Mouse (Mus musculus) Patski (cell line): Measurements from ENCODE around the gene Uggt1. TPM values are rescaled to one million over a fixed set of nuclear protein-coding genes. Genes with fewer than 3 reads are reported as not detected.

Experiments used
- ATAC-seq: fragments of 100-300 bp; one replicate; pipeline ENCODE4 v1.8.0; 2021
- CTCF ChIA-PET: fragments of 350-600 bp; sonication (Branson Sonifier 250); formaldehyde crosslinking; loops from one replicate; lab custom pipeline; 2022; ENCODE audit warnings: inconsistent platforms; lab: Charles Lee
- POLR2A ChIA-PET: fragments of 350-600 bp; sonication (Branson Sonifier 250); formaldehyde crosslinking; loops from one replicate; lab custom pipeline; 2022; ENCODE audit warnings: antibody characterized with exemption, inconsistent platforms; lab: Charles Lee
- DNase-seq: peaks from one replicate; pipeline ENCODE4 v3.0.0-alpha.2; 2011; ENCODE audit warnings: low read depth, low spot score
- H3K27me3 ChIP-seq: fragments of 371-371 bp; one replicate; pipeline ENCODE4 v1.5.1; 2021
- CTCF ChIP-seq: fragments of 100-300 bp; IDR thresholded peaks from one replicate; pipeline ENCODE4 v1.5.1; 2021
- in situ Hi-C: fragments of 300-500 bp; cut with MboI; formaldehyde crosslinking; loops from 3 replicates; pipeline ENCODE4 v1.11.1; 2018; ENCODE audit warnings: low pct_unique_long_range_greater_than_20kb, mixed read lengths
- polyA plus RNA-seq: library from polyadenylated mRNA; unstranded; gene quantifications from one replicate; pipeline ENCODE4 v1.2.3, GENCODE M21; 2021

The Uggt1 gene
- polyA plus RNA-seq, 1 experiment from 2014 or later, result 77.3 TPM

- ChIA-PET CTCF (interaction anchor here (1.1 kb wide), 1 partner anchor 10 kb away, joined by 3 read pairs; no protein-coding TSS in a partner anchor), POLR2A (no interaction called here)
- H3K27me3 ChIP-seq, result no peaks in the 10 kb centered on the region
- no peak for DNase-seq
- TF ChIP-seq CTCF, result no peak
- ATAC-seq, result no peak
- in situ Hi-C loops, result loop anchor here (25.0 kb wide), 2 partner anchors 735 to 1410 kb away; no protein-coding TSS in a partner anchor
Observed at GRCm38 (mm10) chr1:36272546-36272945, 28.0 kb upstream of the Uggt1 start.

- in situ Hi-C loops, result loop anchor here (25.0 kb wide), 2 partner anchors 734 to 1409 kb away; no protein-coding TSS in a partner anchor
- DNase-seq (no peak), ATAC-seq (no peak)
- no peak for TF ChIP-seq CTCF
- H3K27me3 ChIP-seq, result no peaks in the 10 kb centered on the region
- ChIA-PET CTCF (interaction anchor here (1.3 kb wide), 1 partner anchor 27 kb away, joined by 4 read pairs; the partner anchor contains the start of gene Uggt1), POLR2A (no interaction called here)
Observed at GRCm38 (mm10) chr1:36271516-36272230, 27.2 kb upstream of the Uggt1 start.

- ATAC-seq (no peak), DNase-seq (no peak)
- in situ Hi-C loops, result loop anchor here (25.0 kb wide), 2 partner anchors 733 to 1408 kb away; no protein-coding TSS in a partner anchor
- no peaks in the 10 kb centered on the region for H3K27me3 ChIP-seq
- CTCF ChIA-PET, result interaction anchor here (1.3 kb wide), 1 partner anchor 26 kb away, joined by 4 read pairs; the partner anchor contains the start of gene Uggt1
- POLR2A ChIA-PET, result interaction anchor here (0.6 kb wide), 1 partner anchor 21 kb away, joined by 3 read pairs; no protein-coding TSS in a partner anchor
- no peak for TF ChIP-seq CTCF
Observed at GRCm38 (mm10) chr1:36270666-36271065, 26.1 kb upstream of the Uggt1 start.

GRCm38 (mm10) chr1:36269121-36269795 lies 24.7 kb upstream of the Uggt1 start:
- TF ChIP-seq CTCF, result no peak
- CTCF ChIA-PET, result interaction anchor here (1.2 kb wide), 1 partner anchor 9 kb away, joined by 3 read pairs; no protein-coding TSS in a partner anchor
- no peaks in the 10 kb centered on the region for H3K27me3 ChIP-seq
- no peak for ATAC-seq
- DNase-seq, result no peak
- POLR2A ChIA-PET, result no interaction called here
- in situ Hi-C loops, result loop anchor here (25.0 kb wide), 2 partner anchors 732 to 1407 kb away; no protein-coding TSS in a partner anchor

GRCm38 (mm10) chr1:36267595-36267994 lies 23.1 kb upstream of the Uggt1 start:
- CTCF ChIA-PET, result no interaction called here
- no peak for TF ChIP-seq CTCF

GRCm38 (mm10) chr1:36266293-36266692 lies 21.8 kb upstream of the Uggt1 start:
- ATAC-seq (no peak), DNase-seq (no peak)
- in situ Hi-C loops, result loop anchor here (25.0 kb wide), 2 partner anchors 729 to 1404 kb away; no protein-coding TSS in a partner anchor
- POLR2A ChIA-PET, result no interaction called here
- CTCF ChIA-PET, result no interaction called here
- TF ChIP-seq CTCF, result no peak
- H3K27me3 ChIP-seq, result no peaks in the 10 kb centered on the region

More at GRCm38 (mm10) chr1:36267595-36267994, 23.1 kb upstream of the Uggt1 start:
- POLR2A ChIA-PET, result no interaction called here
- in situ Hi-C loops, result loop anchor here (25.0 kb wide), 2 partner anchors 730 to 1405 kb away; no protein-coding TSS in a partner anchor
- DNase-seq, result no peak
- no peak for ATAC-seq
- no peaks in the 10 kb centered on the region for H3K27me3 ChIP-seq

- in situ Hi-C loops, result loop anchor here (25.0 kb wide), 2 partner anchors 727 to 1402 kb away; no protein-coding TSS in a partner anchor
- ATAC-seq (no peak), DNase-seq (no peak)
- H3K27me3 ChIP-seq, result no peaks in the 10 kb centered on the region
- ChIA-PET POLR2A (no interaction called here), CTCF (interaction anchor here (1.5 kb wide), 1 partner anchor 15 kb away, joined by 4 read pairs; no protein-coding TSS in a partner anchor)
- no peak for TF ChIP-seq CTCF
Observed at GRCm38 (mm10) chr1:36263833-36264488, 19.4 kb upstream of the Uggt1 start.

GRCm38 (mm10) chr1:36261708-36262504 lies 17.4 kb upstream of the Uggt1 start:
- in situ Hi-C loops, result loop anchor here (25.0 kb wide), 2 partner anchors 725 to 1400 kb away; no protein-coding TSS in a partner anchor
- CTCF ChIA-PET, result no interaction called here
- POLR2A ChIA-PET, result interaction anchor here (2.1 kb wide), 1 partner anchor 11 kb away, joined by 6 read pairs; no protein-coding TSS in a partner anchor
- TF ChIP-seq CTCF, result no peak
- DNase-seq (no peak), ATAC-seq (no peak)
- no peaks in the 10 kb centered on the region for H3K27me3 ChIP-seq

GRCm38 (mm10) chr1:36260418-36260817 lies 15.9 kb upstream of the Uggt1 start:
- DNase-seq, result no peak

More at GRCm38 (mm10) chr1:36260418-36260817, 15.9 kb upstream of the Uggt1 start:
- no peaks in the 10 kb centered on the region for H3K27me3 ChIP-seq
- TF ChIP-seq CTCF, result no peak
- ATAC-seq, result no peak
- ChIA-PET CTCF (interaction anchor here (0.9 kb wide), 1 partner anchor 14 kb away, joined by 3 read pairs; the partner anchor contains the start of gene Neurl3), POLR2A (interaction anchor here (2.1 kb wide), 1 partner anchor 13 kb away, joined by 6 read pairs; no protein-coding TSS in a partner anchor)
- in situ Hi-C loops, result loop anchor here (25.0 kb wide), 2 partner anchors 723 to 1398 kb away; no protein-coding TSS in a partner anchor
